Mouse (Mus musculus) lung, postnatal 0 days (tissue): ENCODE data around the gene Opa3. TPM values are rescaled to one million over a fixed set of nuclear protein-coding genes. Genes with fewer than 3 reads are reported as not detected.

Experiments used
- ATAC-seq: fragments of 200-750 bp; cut with Nextera tagmentation; 2 replicates; pipeline ENCODE4 v1.8.0; 2017; ENCODE audit warnings: moderate library complexity
- DNase-seq: peaks from one replicate; pipeline ENCODE4 v3.0.0-alpha.2; 2016; ENCODE audit warnings: low spot score
- H3K27ac ChIP-seq: fragments of 300-500 bp; sonication (generic); 2 replicates; pipeline ENCODE4 v1.5.1; 2014; ENCODE audit warnings: antibody characterized with exemption, mild to moderate bottlenecking, low read length, mixed read lengths
- H3K27me3 ChIP-seq: fragments of 300-500 bp; sonication (generic); replicated peaks from 2 replicates; pipeline ENCODE4 v1.6.1; 2014; ENCODE audit warnings: low read length, mixed read lengths; ENCODE audit not compliant: insufficient read depth
- H3K36me3 ChIP-seq: fragments of 300-500 bp; sonication (generic); 2 replicates; pipeline ENCODE4 v1.6.1; 2014; ENCODE audit warnings: low read length, mixed read lengths; ENCODE audit not compliant: insufficient read depth
- H3K4me1 ChIP-seq: fragments of 300-500 bp; sonication (generic); 2 replicates; pipeline ENCODE4 v1.6.1; 2014; ENCODE audit warnings: antibody characterized with exemption, low read depth, low read length, mixed read lengths; ENCODE audit not compliant: insufficient read depth
- H3K4me2 ChIP-seq: fragments of 300-500 bp; sonication (generic); replicated peaks from 2 replicates; pipeline ENCODE4 v1.6.1; 2014; ENCODE audit warnings: low read depth, mild to moderate bottlenecking, low read length, moderate library complexity, mixed read lengths
- H3K4me3 ChIP-seq: fragments of 300-500 bp; sonication (generic); 2 replicates; pipeline ENCODE4 v1.5.1; 2014; ENCODE audit warnings: low read depth, low read length
- H3K9ac ChIP-seq: fragments of 300-500 bp; sonication (generic); replicated peaks from 2 replicates; pipeline ENCODE4 v1.6.1; 2014; ENCODE audit warnings: low read depth, mild to moderate bottlenecking
- H3K9me3 ChIP-seq: fragments of 300-500 bp; sonication (generic); 2 replicates; pipeline ENCODE4 v1.6.1; 2016; ENCODE audit warnings: low read length, mixed read lengths
- CTCF ChIP-seq: IDR thresholded peaks from 2 replicates; pipeline ENCODE4 v1.5.1; 2016; ENCODE audit warnings: antibody characterized with exemption, mild to moderate bottlenecking
- EP300 ChIP-seq: IDR thresholded peaks from 2 replicates; pipeline ENCODE4 v1.6.1; 2016; ENCODE audit warnings: antibody characterized with exemption, mild to moderate bottlenecking, control low read depth
- WGBS: fragments of 180-500 bp; shearing (Covaris S2); extraction: QIAGEN DNeasy Blood & Tissue Kit; methylation state at CpG from one replicate; pipeline ENCODE4 v1.1.7; 2014; 5-methylcytosine and 5-hydroxymethylcytosine counted together
- microRNA counts: library from miRNA; unstranded; fragments of <30 nt; microRNA quantifications from one replicate; lab custom pipeline; 2015
- microRNA-seq: library from miRNA; unstranded; fragments of <30 nt; microRNA quantifications from one replicate; pipeline ENCODE4, GENCODE M21; 2016
- polyA plus RNA-seq: library from polyadenylated mRNA; unstranded; fragments of >200 nt; fragmentation: Nextera tagmentation; extraction: Ambion mirVana; gene quantifications from 2 replicates; pipeline ENCODE4 v1.2.1, GENCODE M21; 2015

Opa3 gene
- polyA plus RNA-seq, 1 experiment from 2014 or later, result 19.0 TPM

- 3% methylated on average over 38 of the region's 48 CpGs for WGBS
- no peaks in the 10 kb centered on the region for H3K36me3 ChIP-seq
- no peak overlapping the region for H3K27ac ChIP-seq
- DNase-seq (peak; percentile 5), ATAC-seq (no peak)
- peak overlapping the region; percentile 31 for H3K4me3 ChIP-seq
- peaks cover 52% of the 10 kb centered on the region for H3K27me3 ChIP-seq
- H3K4me1 ChIP-seq, result peaks cover 10% of the 10 kb centered on the region; the same call in 1 of the 2 replicates
- TF ChIP-seq EP300 (no peak), CTCF (no peak)
- H3K9me3 ChIP-seq, result no peaks in the 10 kb centered on the region
- no peak overlapping the region for H3K9ac ChIP-seq
- H3K4me2 ChIP-seq, result peak overlapping the region; percentile 56
Observed at GRCm38 (mm10) chr7:19304501-19305412, 76.6 kb downstream of the Opa3 start.

- Histone ChIP-seq H3K4me1 (peaks cover 11% of the 10 kb centered on the region), H3K36me3 (no peaks in the 10 kb centered on the region), H3K9ac (no peak overlapping the region), H3K4me2 (no peak overlapping the region), H3K9me3 (no peaks in the 10 kb centered on the region), H3K27ac (no peak overlapping the region), H3K27me3 (peaks cover 52% of the 10 kb centered on the region), H3K4me3 (0 out of 2 replicates have a peak overlapping the region, but pooled peaks have one; percentile 31)
- WGBS, result 3% methylated on average over 6 of the region's 6 CpGs
- ATAC-seq (no peak), DNase-seq (no peak)
- TF ChIP-seq CTCF, result no peak
Observed at GRCm38 (mm10) chr7:19305413-19305735, 77.2 kb downstream of the Opa3 start.

MicroRNAs encoded within 50 kb of the gene (microRNA counts, 519-probe panel; counts per million panel counts)
- microRNA mmu-miR-330 (lab: Ali Mortazavi, UCI), result not detected

Small RNA genes lying within 50 kb of the gene (microRNA-seq; reads per million reads assigned to microRNA genes)
- 160 reads per million, percentile 53 among the genes with 10 or more reads in this experiment for gene Mir330

Other genes starting within 250 kb of the Opa3 start
- not detected in 2 replicates for gene Nanos2, start 240.9 kb upstream of the Opa3 start, polyA plus RNA-seq
- gene Mypop, start 237.1 kb upstream of the Opa3 start, polyA plus RNA-seq, result 2.3 and 2.6 TPM in 2 replicates
- gene Irf2bp1, start 224.3 kb upstream of the Opa3 start, polyA plus RNA-seq, result 11.7 and 12.2 TPM in 2 replicates
- 0.49 and 0.70 TPM in 2 replicates for gene Foxa3, start 204.8 kb upstream of the Opa3 start, polyA plus RNA-seq
- 10.4 and 11.8 TPM in 2 replicates for gene Sympk, start 204.0 kb upstream of the Opa3 start, polyA plus RNA-seq
- gene Rsph6a, start 173.6 kb upstream of the Opa3 start, polyA plus RNA-seq, result not detected in 2 replicates
- 9.7 and 12.0 TPM in 2 replicates for gene Dmwd, start 152.1 kb upstream of the Opa3 start, polyA plus RNA-seq
- gene Dmpk, start 144.5 kb upstream of the Opa3 start, polyA plus RNA-seq, result 11.5 and 14.7 TPM in 2 replicates
- 4.2 and 4.7 TPM in 2 replicates for gene Six5, start 133.7 kb upstream of the Opa3 start, polyA plus RNA-seq
- gene Gm4969, start 110.0 kb upstream of the Opa3 start, polyA plus RNA-seq, result 0.20 and 0.23 TPM in 2 replicates
- gene Fbxo46, start 108.5 kb upstream of the Opa3 start, polyA plus RNA-seq, result 9.9 and 10.1 TPM in 2 replicates
- gene Qpctl, start 79.0 kb upstream of the Opa3 start, polyA plus RNA-seq, result 14.1 and 14.5 TPM in 2 replicates
- gene Snrpd2, start 78.6 kb upstream of the Opa3 start, polyA plus RNA-seq, result 63.2 and 65.2 TPM in 2 replicates
- 0.80 and 1.0 TPM in 2 replicates for gene Gipr, start 62.2 kb upstream of the Opa3 start, polyA plus RNA-seq
- gene Eml2, start 51.9 kb upstream of the Opa3 start, polyA plus RNA-seq, result 17.9 and 21.7 TPM in 2 replicates
- 2.7 and 3.1 TPM in 2 replicates for gene Gpr4, start 15.8 kb upstream of the Opa3 start, polyA plus RNA-seq
- gene Vasp, start 43.5 kb downstream of the Opa3 start, polyA plus RNA-seq, result 109 and 121 TPM in 2 replicates
- gene Ppm1n, start 51.7 kb downstream of the Opa3 start, polyA plus RNA-seq, result not detected in 2 replicates
- 23.8 and 26.6 TPM in 2 replicates for gene Rtn2, start 54.3 kb downstream of the Opa3 start, polyA plus RNA-seq
- 0.17 and 0.44 TPM in 2 replicates for gene Fosb, start 81.7 kb downstream of the Opa3 start, polyA plus RNA-seq
- 51.0 and 57.8 TPM in 2 replicates for gene Ercc1, start 116.4 kb downstream of the Opa3 start, polyA plus RNA-seq
- 6.5 and 7.6 TPM in 2 replicates for gene Cd3eap, start 131.1 kb downstream of the Opa3 start, polyA plus RNA-seq
- 4.1 and 4.2 TPM in 2 replicates for gene Ppp1r13l, start 131.4 kb downstream of the Opa3 start, polyA plus RNA-seq
- gene Ercc2, start 153.7 kb downstream of the Opa3 start, polyA plus RNA-seq, result 8.9 and 9.4 TPM in 2 replicates
- gene Klc3, start 175.8 kb downstream of the Opa3 start, polyA plus RNA-seq, result 28.1 and 31.4 TPM in 2 replicates
- 34.0 and 42.4 TPM in 2 replicates for gene Ckm, start 176.4 kb downstream of the Opa3 start, polyA plus RNA-seq
- 7.4 and 7.9 TPM in 2 replicates for gene Mark4, start 230.5 kb downstream of the Opa3 start, polyA plus RNA-seq
- 1.1 and 1.4 TPM in 2 replicates for gene Exoc3l2, start 235.0 kb downstream of the Opa3 start, polyA plus RNA-seq